Mouse (Mus musculus) kidney, adult 11 months (tissue): ENCODE results near the gene Id1.
A peak's percentile ranks its signal among the peaks of the same experiment; 100 is the strongest.

Experiments used
- DNase-seq: peaks from one replicate; pipeline ENCODE4 v3.0.0; 2022

The Id1 gene

DNA sequence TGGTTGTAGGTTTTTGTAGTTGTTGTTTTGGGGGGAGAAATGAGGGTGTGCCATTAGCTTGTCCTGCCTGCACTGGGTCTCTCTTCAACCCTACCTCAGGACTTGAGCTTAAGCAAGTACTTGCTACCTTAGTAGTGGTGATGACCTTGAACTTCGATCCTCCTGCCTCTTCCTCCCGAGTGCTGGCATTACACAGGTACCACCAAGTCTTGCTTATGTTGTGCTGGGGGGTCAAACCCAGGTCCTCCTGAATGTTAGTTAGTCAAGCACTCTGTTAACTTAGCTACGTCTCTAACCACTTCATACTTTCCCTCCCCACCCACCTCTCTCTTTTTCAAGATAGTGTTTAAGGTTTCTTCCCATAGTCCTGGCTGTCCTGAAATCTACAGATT is 11.7 kb upstream of the Id1 start:
- no peak for DNase-seq

DNA sequence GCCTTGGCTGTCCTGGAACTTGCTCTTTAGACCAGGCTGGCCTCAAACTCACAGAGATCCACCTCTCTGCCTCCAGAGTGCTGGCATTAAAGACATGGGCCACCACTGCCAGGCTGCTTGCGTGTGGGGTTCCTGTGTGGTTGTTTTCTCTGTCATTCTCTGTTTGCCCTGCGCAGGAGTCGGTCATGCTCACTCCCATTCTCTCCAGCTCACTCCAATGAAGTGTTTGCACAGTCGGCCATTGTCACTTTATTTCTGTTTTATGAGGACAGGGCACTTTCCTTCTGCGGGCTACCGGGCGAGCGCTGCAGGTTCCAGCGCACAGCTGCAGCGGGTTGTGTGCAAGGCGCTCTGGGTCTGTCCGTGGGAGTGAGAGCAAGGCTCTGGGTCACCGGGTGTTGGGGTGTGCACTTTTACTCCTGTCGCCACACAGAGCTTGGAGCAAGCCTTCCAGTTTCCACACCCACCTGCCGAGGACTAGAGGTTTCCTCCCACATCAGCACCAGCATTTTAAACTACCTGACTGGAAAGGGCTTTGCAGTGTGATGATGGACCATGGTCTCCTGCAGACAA is 10.8 kb upstream of the Id1 start:
- DNase-seq = no peak

- DNase-seq = no peak
These were observed 9.8 kb upstream of the Id1 start for GRCm38 (mm10) chr2:152726213-152726612.

GRCm38 (mm10) chr2:152726751-152727335 is 9.2 kb upstream of the Id1 start:
- DNase-seq = no peak

- peak; percentile 69 for DNase-seq
These were observed 8.1 kb upstream of the Id1 start for GRCm38 (mm10) chr2:152727795-152728510.

- DNase-seq = no peak
These were observed 7.5 kb upstream of the Id1 start for GRCm38 (mm10) chr2:152728594-152728993.

GRCm38 (mm10) chr2:152729013-152729635 is 6.9 kb upstream of the Id1 start:
- peak; percentile 75 for DNase-seq

GRCm38 (mm10) chr2:152729636-152730020 is 6.4 kb upstream of the Id1 start:
- peak; percentile 56 for DNase-seq

DNA sequence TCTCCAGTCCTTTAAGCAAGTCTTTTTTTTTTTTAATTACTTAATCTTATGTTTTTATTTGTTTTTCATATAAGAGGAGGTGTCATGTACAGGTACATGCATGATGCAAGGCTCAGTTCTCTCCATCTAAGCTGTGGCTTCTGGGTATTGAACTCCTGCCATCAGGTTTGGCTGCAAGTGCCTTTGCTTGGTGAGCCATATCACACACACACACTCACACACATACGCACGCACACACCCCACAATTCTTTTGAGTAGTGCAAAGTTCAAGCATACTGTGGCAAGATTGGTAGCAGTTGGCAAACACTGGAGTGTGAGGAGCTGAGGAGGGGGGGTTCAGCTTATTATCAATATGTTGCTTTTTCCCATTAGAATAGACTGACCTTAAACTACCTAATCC is 2.9 kb upstream of the Id1 start:
- peak; percentile 50 for DNase-seq

GRCm38 (mm10) chr2:152734501-152734900 is 1.6 kb upstream of the Id1 start:
- DNase-seq = no peak

GRCm38 (mm10) chr2:152734984-152735383 is 1.1 kb upstream of the Id1 start:
- DNase-seq = peak; percentile 96

- no peak for DNase-seq
These were observed 697 bp downstream of the Id1 start for GRCm38 (mm10) chr2:152736748-152737147.

DNA sequence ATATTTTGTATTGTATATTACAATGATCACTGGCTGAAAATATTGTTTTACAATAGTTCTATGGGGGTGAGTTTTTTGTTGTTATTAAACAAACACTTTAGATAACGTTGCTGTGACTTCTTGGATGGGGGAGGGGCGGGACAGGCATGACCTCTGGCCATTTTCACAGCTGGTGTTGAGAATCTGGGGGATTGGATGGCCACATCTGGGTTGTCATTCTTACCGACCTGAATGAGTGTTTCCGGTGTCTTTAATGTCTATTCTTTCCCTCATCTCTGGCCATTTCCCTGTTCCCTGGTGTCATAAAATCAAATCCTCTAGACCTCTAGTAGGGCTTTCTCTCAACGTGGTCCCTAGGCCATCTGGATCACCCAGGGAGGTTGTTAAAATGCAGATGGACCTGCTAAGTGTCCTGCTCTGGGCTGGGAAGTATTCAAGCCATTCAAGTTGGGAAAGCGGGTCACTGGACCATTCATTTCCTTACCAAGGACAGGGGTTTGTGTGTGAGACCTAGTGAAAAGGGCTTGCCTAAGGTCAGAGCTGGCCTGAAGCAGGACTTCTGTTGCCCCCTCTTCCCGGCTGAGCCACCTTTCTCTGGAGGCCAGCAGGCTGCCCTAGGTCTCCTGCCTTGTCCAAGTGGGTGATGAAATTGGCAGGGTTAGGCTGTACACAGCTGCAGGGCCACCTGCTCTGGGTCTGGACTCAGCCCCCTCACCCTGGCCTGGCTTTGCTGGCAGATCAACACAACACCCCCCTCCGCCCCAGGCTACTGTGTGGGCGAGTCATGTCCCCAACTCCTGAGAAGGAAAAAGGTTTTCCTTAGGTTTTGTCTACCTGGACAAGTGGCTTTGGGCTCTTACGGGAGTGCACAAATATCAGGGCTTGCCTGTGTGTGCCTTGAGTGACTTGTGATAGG is 1.5 kb downstream of the Id1 start:
- peak; percentile 42 for DNase-seq

DNA sequence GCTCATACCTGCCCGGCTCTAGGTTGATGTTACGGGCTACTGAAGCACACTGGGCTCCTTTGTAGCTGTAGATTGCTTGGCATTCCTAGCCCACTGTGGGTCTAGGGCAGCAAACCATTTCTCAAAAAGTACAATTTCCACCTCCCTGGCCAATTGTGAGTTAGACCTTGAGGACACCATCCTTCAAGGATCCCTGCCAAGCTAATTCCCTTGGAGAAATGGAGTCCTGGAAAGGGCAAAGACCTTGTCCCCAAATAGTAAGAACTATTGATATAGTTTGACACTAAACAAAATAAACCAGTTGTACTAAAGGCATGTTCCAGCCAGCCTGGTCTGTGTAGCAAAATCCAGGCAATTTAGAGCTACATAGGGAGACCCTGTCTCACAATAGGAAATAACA is 2.3 kb downstream of the Id1 start:
- DNase-seq = no peak

DNA sequence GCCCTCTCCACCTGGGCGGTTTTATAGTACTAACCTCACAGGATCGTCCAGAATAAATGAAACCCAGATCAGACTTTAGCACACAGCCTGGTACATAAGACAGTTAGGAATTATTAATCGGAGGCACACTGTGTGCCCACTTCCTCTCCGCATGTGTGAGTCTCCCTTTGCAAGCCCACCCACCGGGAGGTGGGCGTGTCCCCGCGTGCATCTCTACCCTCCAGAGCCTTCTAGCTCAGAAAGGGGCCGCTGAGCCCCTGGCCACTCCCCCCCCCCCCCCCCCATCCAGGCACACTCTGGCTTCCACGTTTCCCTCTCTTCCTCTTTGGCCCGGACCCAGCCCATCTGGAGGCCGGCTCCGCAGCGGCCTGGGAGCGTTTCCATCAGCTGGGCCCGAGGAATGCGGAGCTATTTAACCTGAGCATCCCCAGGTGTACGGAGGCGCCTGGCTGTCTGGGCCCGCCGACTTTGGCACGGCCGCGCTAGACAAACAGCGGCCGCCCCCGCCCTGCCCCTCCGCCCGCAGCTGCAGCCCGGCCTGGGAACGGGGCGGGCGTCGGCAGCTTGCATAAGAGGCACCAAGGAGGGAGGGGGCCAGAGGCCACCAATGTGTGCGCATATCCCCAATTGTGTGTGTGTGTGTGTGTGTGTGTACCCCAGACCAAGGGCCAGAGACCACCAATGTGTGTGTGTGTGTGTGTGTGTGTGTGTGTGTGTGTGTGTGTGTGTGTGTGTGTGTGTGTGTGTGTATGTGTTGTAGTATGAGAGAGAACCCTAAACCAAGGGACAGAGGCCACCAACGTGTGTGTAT is 3.2 kb downstream of the Id1 start:
- DNase-seq = peak; percentile 94

DNA sequence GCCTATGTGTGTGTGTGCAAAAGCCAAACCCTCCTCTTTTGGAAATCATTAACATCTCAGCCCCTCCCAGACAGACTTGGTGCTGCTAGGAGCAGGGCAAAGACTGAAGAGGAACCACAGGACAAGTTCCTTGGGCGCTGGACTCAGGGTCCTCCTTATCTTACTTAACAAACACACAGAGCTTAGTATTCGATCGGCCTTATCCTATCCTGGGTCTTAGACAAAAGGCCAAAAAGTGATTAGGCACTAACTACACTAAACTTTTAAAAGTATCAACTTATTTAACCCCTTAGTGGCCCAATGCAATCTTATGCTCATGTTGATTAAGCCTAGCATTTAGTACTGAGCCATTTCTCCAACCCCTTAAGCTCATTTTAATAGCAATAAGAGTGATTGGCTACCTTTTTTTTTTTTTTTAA is 3.8 kb downstream of the Id1 start:
- DNase-seq = peak; percentile 86

GRCm38 (mm10) chr2:152740490-152740889 is 4.4 kb downstream of the Id1 start:
- DNase-seq = no peak

DNA sequence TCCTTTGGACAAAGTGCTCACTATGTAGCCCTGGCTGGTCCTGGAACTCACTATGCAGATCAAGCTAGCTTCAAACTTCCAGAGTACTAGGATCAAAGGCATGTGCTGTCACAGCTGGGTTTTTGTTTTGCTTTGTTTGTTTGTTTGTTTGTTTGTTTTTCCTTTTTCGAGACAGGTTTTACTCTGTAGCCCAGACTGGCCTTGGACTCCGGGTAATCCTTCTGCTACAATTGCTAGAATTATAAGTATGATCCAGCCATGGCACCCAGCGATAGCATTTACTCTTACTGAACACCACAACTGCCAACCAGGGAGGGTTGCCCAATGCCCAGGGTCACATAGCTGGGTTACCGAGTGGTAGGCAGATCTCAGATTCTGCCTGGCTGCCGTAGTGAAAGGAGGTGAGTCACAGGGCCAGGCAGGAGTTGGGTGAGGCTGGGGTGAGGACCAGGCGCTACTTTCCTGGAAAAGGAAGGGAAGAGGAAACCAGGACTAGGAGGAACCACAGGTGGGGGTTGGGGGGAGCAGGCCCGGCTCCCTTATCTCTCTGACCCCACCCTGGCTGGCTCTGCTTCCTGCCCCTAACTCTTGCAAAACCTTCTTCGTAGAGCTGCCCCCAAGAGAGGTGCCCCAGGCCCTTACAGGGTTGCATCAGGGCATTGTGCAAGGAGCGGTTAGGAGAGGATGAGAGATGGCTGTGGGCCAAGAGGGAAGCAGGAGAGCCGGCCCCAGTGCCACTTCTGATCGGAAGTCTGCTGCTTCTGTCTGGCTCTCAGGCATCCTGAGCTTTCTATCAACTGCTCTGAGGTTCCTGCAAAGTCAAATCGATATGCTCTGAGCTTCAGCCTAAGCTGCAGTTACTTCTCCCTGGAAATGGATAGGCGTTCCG is 5.3 kb downstream of the Id1 start:
- peak; percentile 76 for DNase-seq

GRCm38 (mm10) chr2:152742435-152742834 is 6.4 kb downstream of the Id1 start:
- DNase-seq = peak; percentile 67

DNA sequence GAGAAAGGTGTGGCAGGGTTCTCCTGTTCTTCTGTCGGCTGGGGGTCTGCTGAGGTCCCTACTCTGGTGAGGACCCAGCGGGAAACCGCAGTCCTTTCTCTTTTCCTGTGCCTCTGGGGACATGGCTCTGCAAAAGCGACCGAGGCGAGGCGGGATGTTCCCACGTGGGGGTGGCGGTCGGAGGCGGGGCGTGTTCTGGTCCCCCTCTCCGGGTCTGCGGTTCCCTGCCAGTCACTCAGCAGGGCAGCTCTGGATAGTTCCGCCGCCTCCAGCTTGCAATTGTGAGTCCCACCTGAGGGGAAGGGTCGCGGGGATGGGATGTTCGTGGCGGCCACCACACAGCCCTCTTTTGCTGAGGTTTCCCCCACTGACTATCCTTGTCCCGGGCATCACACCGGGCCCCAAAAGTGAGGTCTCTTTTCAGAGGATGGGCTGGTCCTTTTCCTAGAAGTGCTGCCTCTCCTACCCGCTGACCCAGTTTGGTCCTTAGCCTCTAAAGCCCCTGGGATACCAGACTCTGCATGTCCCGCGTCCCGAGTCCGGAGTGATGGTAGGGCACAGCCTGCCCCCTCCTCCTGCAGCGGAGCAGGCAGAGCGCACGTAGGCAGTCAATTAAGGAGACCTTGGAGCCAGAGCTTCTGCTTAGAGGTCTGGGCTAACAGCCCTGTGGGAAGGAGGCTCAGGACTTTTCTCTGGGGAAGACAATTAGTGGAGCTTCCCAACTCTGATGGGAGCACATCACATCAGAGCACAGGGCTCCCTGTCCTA is 18.1 kb downstream of the Id1 start, which contains the start of gene Cox4i2:
Cox4i2 (plus strand) TSS at position 230 of the 768 bp plus-strand sequence.
- DNase-seq = no peak
